Mouse (Mus musculus) CD4-positive, CD25-positive, alpha-beta regulatory T cell, adult 9 weeks (primary cell): Measurements from ENCODE around the gene Vmn1r68. TPM values are rescaled to one million over a fixed set of nuclear protein-coding genes. Genes with fewer than 3 reads are reported as not detected.

ENCODE experiments used
- polyA plus RNA-seq: library from polyadenylated mRNA; unstranded; fragments of 100-300 nt; shearing (Covaris generic); gene quantifications from one replicate; pipeline ENCODE4 v1.2.1, GENCODE M21; 2017

The Vmn1r68 gene
- polyA plus RNA-seq = not detected

DNA sequence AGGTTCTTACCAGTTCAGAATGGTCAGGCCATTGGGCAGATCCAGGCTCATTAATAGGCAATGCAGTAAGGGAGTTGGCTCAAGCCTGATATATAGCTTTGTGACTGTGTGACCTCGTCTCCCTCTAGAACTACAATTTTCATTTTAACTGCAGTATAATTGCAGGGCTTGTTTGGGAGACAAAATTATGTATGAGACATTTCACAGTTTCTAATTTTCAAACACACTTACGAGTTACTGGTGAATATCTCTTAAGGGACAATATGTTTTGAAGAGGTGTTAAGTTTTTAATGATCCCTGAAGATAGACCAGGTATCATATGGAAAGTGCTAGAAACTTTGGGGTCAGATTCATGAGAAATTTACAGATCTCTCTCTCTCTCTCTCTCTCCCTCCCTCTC is at the start of gene Vmn1r68:
Vmn1r68 (minus strand) TSS at position 101 of the 400 bp plus-strand sequence.

DNA sequence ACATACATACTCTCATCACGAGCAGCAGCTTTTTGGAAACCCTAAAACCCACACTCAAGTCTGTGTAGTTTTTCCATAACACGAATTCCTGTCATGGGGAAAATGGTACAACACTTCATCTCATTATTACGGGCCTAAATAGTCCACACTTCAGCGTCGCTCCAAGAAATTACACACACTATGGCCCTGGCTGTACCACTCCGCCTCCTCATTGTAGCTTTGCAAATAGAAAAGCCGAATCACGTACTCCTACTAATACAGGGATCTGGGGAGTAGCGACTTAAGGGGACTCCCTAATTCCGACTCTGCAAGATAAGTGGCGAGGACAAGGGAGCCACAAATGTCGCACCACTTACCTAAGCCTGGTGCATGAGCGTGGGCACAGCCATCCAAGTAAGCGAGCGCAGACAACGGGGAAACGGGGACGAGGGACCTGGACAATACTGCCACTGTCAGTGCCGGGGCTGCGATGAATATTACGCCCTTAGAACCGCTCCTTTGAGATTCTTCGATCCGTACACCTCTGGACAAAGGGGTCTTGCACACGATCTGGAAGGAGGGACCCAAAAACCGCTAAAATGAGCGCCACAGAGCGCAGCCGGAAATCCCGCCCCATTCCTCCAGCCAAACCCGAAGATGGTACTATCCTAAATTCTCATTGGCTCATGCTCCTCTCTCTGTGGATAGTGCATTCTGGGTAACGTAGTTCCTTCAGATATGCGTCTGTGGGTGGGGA is 63.3 kb downstream of the Vmn1r68 start, which contains the start of gene Zik1:
Zik1 (minus strand) TSS at position 609 of the 736 bp plus-strand sequence.

Other genes starting within 250 kb of the Vmn1r68 start
- gene Vmn1r67, start 115.2 kb downstream of the Vmn1r68 start, polyA plus RNA-seq = not detected
- 2.1 TPM for gene Zik1, start 63.1 kb downstream of the Vmn1r68 start, polyA plus RNA-seq
- not detected for gene Vmn1r69, start 55.2 kb upstream of the Vmn1r68 start, polyA plus RNA-seq
- not detected for gene Vmn1r70, start 73.0 kb upstream of the Vmn1r68 start, polyA plus RNA-seq
- not detected for gene Nlrp4b, start 129.3 kb upstream of the Vmn1r68 start, polyA plus RNA-seq
- gene Vmn1r71, start 195.9 kb upstream of the Vmn1r68 start, polyA plus RNA-seq = not detected